Mouse (Mus musculus) brain, embryonic 14.5 days (tissue): ENCODE data around the gene Dpep3.

Experiments used
- CTCF ChIP-seq: fragments of 200-500 bp; IDR thresholded peaks from 2 replicates; pipeline ENCODE4 v1.5.1; 2012; ENCODE audit warnings: inconsistent platforms, mild to moderate bottlenecking, moderate library complexity, borderline replicate concordance; ENCODE audit not compliant: insufficient read depth, insufficient read length; ENCODE audit errors: extremely low read depth
- POLR2A ChIP-seq: fragments of 200-500 bp; IDR thresholded peaks from 2 replicates; pipeline ENCODE4 v1.6.1; 2012; ENCODE audit warnings: mild to moderate bottlenecking, inconsistent platforms, borderline replicate concordance; ENCODE audit not compliant: poor library complexity, insufficient read depth, insufficient read length, severe bottlenecking; ENCODE audit errors: extremely low read depth

DNA sequence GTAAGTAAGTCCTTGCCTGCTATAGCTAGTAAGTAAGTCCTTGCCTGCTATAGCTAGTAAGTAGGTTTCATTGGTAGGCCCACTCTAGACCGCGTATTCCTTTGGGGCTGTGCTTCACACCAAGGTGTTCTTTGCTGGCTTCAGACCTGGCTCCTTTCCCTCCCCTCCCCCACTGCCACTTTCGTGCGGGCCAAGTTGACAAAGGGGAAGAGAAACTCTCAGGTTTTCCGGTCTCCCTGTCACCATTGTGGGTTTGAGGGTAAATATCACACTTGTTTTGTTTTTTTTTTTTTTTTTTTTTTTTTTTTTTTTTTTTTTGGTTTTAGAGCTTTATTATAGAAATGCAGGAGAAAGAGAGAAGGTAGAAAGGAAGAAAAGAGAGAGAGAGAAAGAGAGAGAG lies 13.3 kb upstream of the Dpep3 start:
- TF ChIP-seq CTCF (no peak), POLR2A (no peak)
